Mouse (Mus musculus): ENCODE measurements around the gene Pdcd2l. TPM values are rescaled to one million over a fixed set of nuclear protein-coding genes. Genes with fewer than 3 reads are reported as not detected.

Pdcd2l gene
- 50.6 and 63.3 TPM in 2 replicates for polyA plus RNA-seq (2015; fragmentation: Nextera tagmentation; extraction: Ambion mirVana)

DNA sequence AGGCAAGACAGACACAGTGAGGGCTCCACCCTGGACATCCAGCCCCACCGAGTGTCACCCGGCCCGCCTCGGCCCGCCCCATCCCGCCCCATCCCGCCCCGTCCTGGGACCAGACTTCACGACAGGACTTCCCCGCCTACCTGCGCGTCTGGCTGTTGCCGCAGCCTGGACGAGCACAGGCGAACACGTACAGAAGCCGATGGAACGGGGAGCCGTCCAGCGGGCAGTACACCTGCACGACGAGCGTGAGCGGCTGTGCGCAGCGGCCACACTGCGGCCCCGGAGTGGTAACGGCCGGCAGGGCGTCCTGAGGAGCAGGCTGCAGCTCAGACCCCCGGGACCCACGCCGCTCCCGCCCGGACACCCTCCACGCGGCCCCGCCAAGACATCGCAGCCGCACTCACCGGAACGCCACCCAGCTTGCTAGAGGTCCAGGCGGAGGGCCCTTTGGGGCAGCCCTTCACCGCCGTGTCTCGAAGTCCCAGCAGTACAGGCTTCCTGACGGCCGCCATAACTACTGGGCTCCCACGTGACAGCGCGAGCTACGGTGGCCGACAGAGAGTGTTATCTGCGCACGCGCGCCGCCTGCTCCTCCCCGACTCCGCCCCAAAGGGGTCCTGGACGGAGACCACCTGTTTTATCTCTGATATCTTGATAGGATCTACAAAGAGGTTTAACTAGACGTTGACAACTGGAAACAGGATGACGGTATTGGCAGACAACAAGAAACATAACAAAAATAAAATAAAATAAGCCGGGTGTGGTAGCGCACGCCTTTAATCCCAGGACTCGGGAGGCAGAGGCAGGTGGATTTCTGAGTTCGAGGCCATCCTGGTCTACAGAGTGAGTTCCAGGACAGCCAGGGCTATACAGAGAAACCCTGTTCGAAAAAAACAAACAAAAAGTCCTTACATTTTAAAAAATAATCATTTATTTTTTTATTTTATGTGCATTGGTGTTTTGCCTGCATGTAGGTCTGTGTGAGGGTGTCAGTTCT is at the start of gene Pdcd2l:
Pdcd2l (minus strand) TSS at position 530 of the 997 bp plus-strand sequence.
- Histone ChIP-seq H3K4me2 (ENCODE audit: low read depth, low read length) (peak within 1 kb of the TSS; percentile 76), H3K4me1 (ENCODE audit: control insufficient read depth, insufficient read depth, low read length) (peaks cover 9% of the 10 kb centered on the region; the same call in 1 of the 2 replicates), H3K36me3 (ENCODE audit: control insufficient read depth, insufficient read depth, low read length) (peaks cover 10% of the 10 kb centered on the region; the same call in 1 of the 2 replicates), H3K9ac (ENCODE audit: low read depth, low read length) (peak within 1 kb of the TSS; percentile 98), H3K4me3 (ENCODE audit: low read length) (peak within 1 kb of the TSS; percentile 99), H3K9me3 (ENCODE audit: control insufficient read depth, low read length) (peaks cover 3% of the 10 kb centered on the region; the same call in 1 of the 2 replicates), H3K27me3 (replicated peaks; ENCODE audit: control insufficient read depth, insufficient read depth, low read length) (no peaks in the 10 kb centered on the region), H3K27ac (ENCODE audit: low read length) (peak within 1 kb of the TSS; percentile 85)
- 3% methylated on average over 69 of the region's 70 CpGs for WGBS
- peak; percentile 95 for ATAC-seq

DNA sequence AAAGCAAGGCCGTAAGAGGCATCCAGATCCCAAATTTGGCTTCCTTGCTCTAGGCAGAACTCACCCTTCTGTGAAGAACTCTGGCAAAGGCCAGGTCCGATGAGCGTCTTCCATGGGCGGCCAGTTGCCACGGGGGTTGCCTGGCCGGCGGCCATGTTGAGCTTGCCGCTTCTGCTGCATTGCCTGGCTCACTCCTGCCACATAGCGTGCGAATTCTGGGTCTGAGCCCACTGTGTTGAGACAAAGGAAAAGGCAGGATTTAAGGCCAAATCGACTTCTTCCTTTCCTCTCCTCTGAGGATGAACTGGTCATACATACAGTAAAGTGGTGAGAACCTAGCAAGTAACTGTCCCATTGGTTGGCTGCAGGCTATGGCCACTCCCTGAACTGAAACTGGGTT is 45.7 kb upstream of the Pdcd2l start:
- H3K4me3 ChIP-seq (ENCODE audit: low read length): no peak overlapping the region
- no peaks in the 10 kb centered on the region for H3K27me3 ChIP-seq (replicated peaks; ENCODE audit: control insufficient read depth, insufficient read depth, low read length)
- peaks cover 20% of the 10 kb centered on the region for H3K36me3 ChIP-seq (ENCODE audit: control insufficient read depth, insufficient read depth, low read length)
- H3K4me2 ChIP-seq (ENCODE audit: low read depth, low read length): no peak overlapping the region
- no peak overlapping the region for H3K9ac ChIP-seq (ENCODE audit: low read depth, low read length)
- no peak for ATAC-seq
- no peaks in the 10 kb centered on the region for H3K9me3 ChIP-seq (ENCODE audit: control insufficient read depth, low read length)
- 91% methylated on average over 11 of the region's 11 CpGs for WGBS
- no peak overlapping the region for H3K27ac ChIP-seq (ENCODE audit: low read length)
- H3K4me1 ChIP-seq (ENCODE audit: control insufficient read depth, insufficient read depth, low read length): no peaks in the 10 kb centered on the region

GRCm38 (mm10) chr7:34238086-34238485 is 41.6 kb upstream of the Pdcd2l start:
- peaks cover 16% of the 10 kb centered on the region for H3K36me3 ChIP-seq (ENCODE audit: control insufficient read depth, insufficient read depth, low read length)
- no peak for ATAC-seq
- no peaks in the 10 kb centered on the region for H3K27me3 ChIP-seq (replicated peaks; ENCODE audit: control insufficient read depth, insufficient read depth, low read length)
- H3K27ac ChIP-seq (ENCODE audit: low read length): no peak overlapping the region
- H3K4me1 ChIP-seq (ENCODE audit: control insufficient read depth, insufficient read depth, low read length): peaks cover 6% of the 10 kb centered on the region; the same call in 1 of the 2 replicates
- H3K9me3 ChIP-seq (ENCODE audit: control insufficient read depth, low read length): no peaks in the 10 kb centered on the region
- 94% methylated on average over 5 of the region's 5 CpGs for WGBS
- H3K4me3 ChIP-seq (ENCODE audit: low read length): no peak overlapping the region
- no peak overlapping the region for H3K9ac ChIP-seq (ENCODE audit: low read depth, low read length)
- no peak overlapping the region for H3K4me2 ChIP-seq (ENCODE audit: low read depth, low read length)

DNA sequence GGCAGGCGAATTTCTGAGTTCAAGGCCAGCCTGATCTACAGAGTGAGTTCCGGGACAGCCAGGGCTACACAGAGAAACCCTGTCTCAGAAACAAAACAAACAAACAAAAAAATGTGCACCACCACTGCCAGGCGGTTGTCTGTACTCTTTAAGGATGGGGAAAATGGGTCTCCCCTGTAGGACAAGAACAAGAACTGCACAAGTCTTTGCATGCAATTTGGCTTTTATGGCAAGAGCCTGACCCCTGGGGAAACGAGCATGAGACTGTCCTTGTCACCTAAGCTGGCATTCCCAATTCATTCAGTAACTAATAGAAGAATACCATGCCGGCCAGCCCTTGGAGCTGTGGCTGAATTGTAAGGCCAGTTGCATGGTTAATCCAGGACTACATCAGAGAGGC is 39.1 kb upstream of the Pdcd2l start:
- Histone ChIP-seq H3K4me2 (ENCODE audit: low read depth, low read length) (no peak overlapping the region), H3K36me3 (ENCODE audit: control insufficient read depth, insufficient read depth, low read length) (peaks cover 11% of the 10 kb centered on the region), H3K9me3 (ENCODE audit: control insufficient read depth, low read length) (no peaks in the 10 kb centered on the region), H3K4me3 (ENCODE audit: low read length) (no peak overlapping the region), H3K4me1 (ENCODE audit: control insufficient read depth, insufficient read depth, low read length) (peaks cover 8% of the 10 kb centered on the region; the same call in 1 of the 2 replicates), H3K9ac (ENCODE audit: low read depth, low read length) (no peak overlapping the region), H3K27ac (ENCODE audit: low read length) (no peak overlapping the region), H3K27me3 (replicated peaks; ENCODE audit: control insufficient read depth, insufficient read depth, low read length) (no peaks in the 10 kb centered on the region)
- 94% methylated on average over 5 of the region's 5 CpGs for WGBS
- no peak for ATAC-seq

GRCm38 (mm10) chr7:34234610-34235561 is 38.4 kb upstream of the Pdcd2l start:
- Histone ChIP-seq H3K36me3 (ENCODE audit: control insufficient read depth, insufficient read depth, low read length) (peaks cover 11% of the 10 kb centered on the region), H3K27ac (ENCODE audit: low read length) (peak overlapping the region; percentile 82), H3K4me1 (ENCODE audit: control insufficient read depth, insufficient read depth, low read length) (peaks cover 9% of the 10 kb centered on the region; the same call in 1 of the 2 replicates), H3K27me3 (replicated peaks; ENCODE audit: control insufficient read depth, insufficient read depth, low read length) (no peaks in the 10 kb centered on the region), H3K4me3 (ENCODE audit: low read length) (peak overlapping the region; percentile 41), H3K4me2 (ENCODE audit: low read depth, low read length) (peak overlapping the region; percentile 78), H3K9me3 (ENCODE audit: control insufficient read depth, low read length) (no peaks in the 10 kb centered on the region), H3K9ac (ENCODE audit: low read depth, low read length) (peak overlapping the region; percentile 73)
- 2% methylated on average over 17 of the region's 17 CpGs for WGBS
- ATAC-seq: no peak; the same call in 1 of the 2 replicates

- Histone ChIP-seq H3K27ac (ENCODE audit: low read length) (peak overlapping the region; percentile 82), H3K9me3 (ENCODE audit: control insufficient read depth, low read length) (no peaks in the 10 kb centered on the region), H3K36me3 (ENCODE audit: control insufficient read depth, insufficient read depth, low read length) (peaks cover 11% of the 10 kb centered on the region), H3K4me1 (ENCODE audit: control insufficient read depth, insufficient read depth, low read length) (peaks cover 12% of the 10 kb centered on the region; the same call in 1 of the 2 replicates), H3K9ac (ENCODE audit: low read depth, low read length) (peak overlapping the region; percentile 73), H3K4me2 (ENCODE audit: low read depth, low read length) (peak overlapping the region; percentile 78), H3K27me3 (replicated peaks; ENCODE audit: control insufficient read depth, insufficient read depth, low read length) (no peaks in the 10 kb centered on the region), H3K4me3 (ENCODE audit: low read length) (peak overlapping the region; percentile 41)
- peak; percentile 92 for ATAC-seq
- WGBS: under 1% methylated on average over 46 of the region's 46 CpGs
Measured at GRCm38 (mm10) chr7:34233909-34234609, 37.6 kb upstream of the Pdcd2l start.

GRCm38 (mm10) chr7:34232785-34233725 is 36.6 kb upstream of the Pdcd2l start:
- Histone ChIP-seq H3K9ac (ENCODE audit: low read depth, low read length) (peak overlapping the region; percentile 73), H3K27me3 (replicated peaks; ENCODE audit: control insufficient read depth, insufficient read depth, low read length) (no peaks in the 10 kb centered on the region), H3K4me3 (ENCODE audit: low read length) (peak overlapping the region; percentile 41), H3K36me3 (ENCODE audit: control insufficient read depth, insufficient read depth, low read length) (peaks cover 7% of the 10 kb centered on the region), H3K4me2 (ENCODE audit: low read depth, low read length) (peak overlapping the region; percentile 78), H3K27ac (ENCODE audit: low read length) (peak overlapping the region; percentile 82), H3K4me1 (ENCODE audit: control insufficient read depth, insufficient read depth, low read length) (peaks cover 22% of the 10 kb centered on the region), H3K9me3 (ENCODE audit: control insufficient read depth, low read length) (no peaks in the 10 kb centered on the region)
- 41% methylated on average over 7 of the region's 7 CpGs for WGBS
- no peak for ATAC-seq

GRCm38 (mm10) chr7:34230116-34230515 is 33.7 kb upstream of the Pdcd2l start, which contains the start of gene Gpi1:
Gene Gpi1, minus strand, starts transcription at chr7:34230336.
- 0 out of 2 replicates have a peak, but pooled peaks cover 2% of the 10 kb centered on the region for H3K36me3 ChIP-seq (ENCODE audit: control insufficient read depth, insufficient read depth, low read length)
- peaks cover 39% of the 10 kb centered on the region for H3K4me1 ChIP-seq (ENCODE audit: control insufficient read depth, insufficient read depth, low read length)
- WGBS: 0% methylated on average over 37 of the region's 39 CpGs
- H3K4me2 ChIP-seq (ENCODE audit: low read depth, low read length): peak within 1 kb of the TSS; percentile 87
- H3K4me3 ChIP-seq (ENCODE audit: low read length): peak within 1 kb of the TSS; percentile 80
- ATAC-seq: peak; percentile 64
- H3K27ac ChIP-seq (ENCODE audit: low read length): peak within 1 kb of the TSS; percentile 91
- H3K27me3 ChIP-seq (replicated peaks; ENCODE audit: control insufficient read depth, insufficient read depth, low read length): no peaks in the 10 kb centered on the region
- H3K9me3 ChIP-seq (ENCODE audit: control insufficient read depth, low read length): no peaks in the 10 kb centered on the region
- peak within 1 kb of the TSS; percentile 86 for H3K9ac ChIP-seq (ENCODE audit: low read depth, low read length)
